8 mouse cellular contexts compared by ENCODE assay signal in genomic region chr6:117430876-117431781, GRCm38 (mm10).
A peak's percentile ranks its signal among the peaks of the same experiment; 100 is the strongest.
DNase-seq lines count a peak whose midpoint lies in the region; ATAC-seq lines count a peak whose summit lies in the region.

No protein-coding gene starts in this region.

- WGBS in embryonic facial prominence, embryonic 14.5 days, result 63% methylated on average over 15 of the region's 15 CpGs
- 69% methylated on average over 15 of the region's 15 CpGs for WGBS in lung, embryonic 16.5 days

- H3K9ac ChIP-seq in embryonic facial prominence, embryonic 14.5 days (ENCODE audit: low read depth, low read length), result no peak overlapping the region
- no peak overlapping the region for H3K9ac ChIP-seq in lung, embryonic 16.5 days (ENCODE audit: low read length)

- no peaks in the 10 kb centered on the region; the same call in 1 of the 2 replicates for H3K27me3 ChIP-seq in embryonic facial prominence, embryonic 14.5 days (replicated peaks; ENCODE audit: control insufficient read depth, insufficient read depth, low read length)
- no peaks in the 10 kb centered on the region for H3K27me3 ChIP-seq in lung, embryonic 16.5 days (ENCODE audit: control insufficient read depth, insufficient read depth, low read depth, low read length)

- no peak overlapping the region for H3K27ac ChIP-seq in embryonic facial prominence, embryonic 14.5 days (replicated peaks; ENCODE audit: low read depth, low read length)
- H3K27ac ChIP-seq in lung, embryonic 16.5 days (ENCODE audit: low read length), result no peak overlapping the region

- no peaks in the 10 kb centered on the region for H3K36me3 ChIP-seq in embryonic facial prominence, embryonic 14.5 days (ENCODE audit: control insufficient read depth, insufficient read depth, low read length)
- no peaks in the 10 kb centered on the region for H3K36me3 ChIP-seq in lung, embryonic 16.5 days (ENCODE audit: control insufficient read depth, insufficient read depth, low read length)

- intact Hi-C loops in gastrocnemius, postnatal 36 days (cut with DNase I), result no loop called here

- H3K4me1 ChIP-seq in embryonic facial prominence, embryonic 14.5 days (ENCODE audit: control insufficient read depth, insufficient read depth, low read length), result peaks cover 26% of the 10 kb centered on the region
- H3K4me1 ChIP-seq in lung, embryonic 16.5 days (replicated peaks; ENCODE audit: control insufficient read depth, insufficient read depth, low read length), result peaks cover 19% of the 10 kb centered on the region

- H3K4me2 ChIP-seq in embryonic facial prominence, embryonic 14.5 days (ENCODE audit: low read depth, low read length), result no peak overlapping the region
- H3K4me2 ChIP-seq in lung, embryonic 16.5 days (ENCODE audit: low read depth, low read length), result no peak overlapping the region

- H3K4me3 ChIP-seq in embryonic facial prominence, embryonic 14.5 days (ENCODE audit: low read depth, low read length), result no peak overlapping the region
- no peak overlapping the region for H3K4me3 ChIP-seq in lung, embryonic 16.5 days (ENCODE audit: low read length)

- ATAC-seq in embryonic facial prominence, embryonic 14.5 days (ENCODE audit: low read depth), result no peak
- ATAC-seq in lung, embryonic 16.5 days (ENCODE audit: low read depth), result peak; percentile 61; the same call in 1 of the 2 replicates

- H3K9me3 ChIP-seq in embryonic facial prominence, embryonic 14.5 days (ENCODE audit: control insufficient read depth, low read length), result no peaks in the 10 kb centered on the region
- H3K9me3 ChIP-seq in lung, embryonic 16.5 days (ENCODE audit: control insufficient read depth, low read length), result no peaks in the 10 kb centered on the region

- peak; percentile 27 for DNase-seq in gastrocnemius, adult 18-20 months (ENCODE audit: low spot score)
- no peak for DNase-seq in gastrocnemius, postnatal 36 days
- peak; percentile 70 for DNase-seq in CD4-positive helper T cell, adult 2 months (ENCODE audit: low read depth, low spot score)
- DNase-seq in embryonic facial prominence, embryonic 14.5 days (ENCODE audit: low spot score), result peak; percentile 50
- DNase-seq in kidney, postnatal 14 days, result peak; percentile 28
- DNase-seq in skeletal muscle tissue, adult 2 months (ENCODE audit: low read depth, low spot score), result peak; percentile 54
- DNase-seq in yolk sac, embryonic 10.5 days (ENCODE audit: low spot score), result no peak

Comparison
In these comparisons a context has a peak if more than half of its experiments do, and no peak if none do; other contexts are left out.
1. DNase-seq: peak in gastrocnemius, adult 18-20 months (single experiment), CD4-positive helper T cell, adult 2 months (single experiment), embryonic facial prominence, embryonic 14.5 days (single experiment), kidney, postnatal 14 days (single experiment) and skeletal muscle tissue, adult 2 months (single experiment); none in gastrocnemius, postnatal 36 days (0 of 2) and yolk sac, embryonic 10.5 days (single experiment).